Mouse (Mus musculus): ENCODE measurements at regions not wholly inside any gene's neighbourhood (a gene's known extent, or its start where the extent isn't known, plus 50 kb on each side); places are given as distances from the start of the nearest gene placed in this dataset.

- H3K27me3 ChIP-seq: no peaks in the 10 kb centered on the region
- H3K4me1 ChIP-seq (replicated peaks): no peaks in the 10 kb centered on the region
- no peaks in the 10 kb centered on the region for H3K9me3 ChIP-seq
- no peak overlapping the region for H3K4me2 ChIP-seq
- no peak for ATAC-seq (ENCODE audit: low read depth)
- WGBS: 89% methylated on average over 2 of the region's 2 CpGs
- H3K36me3 ChIP-seq: no peaks in the 10 kb centered on the region
- H3K27ac ChIP-seq (replicated peaks): no peak overlapping the region
- no peak overlapping the region for H3K4me3 ChIP-seq
- no peak overlapping the region for H3K9ac ChIP-seq
These were observed 330.9 kb upstream of the Mmadhc start for GRCm38 (mm10) chr2:50627501-50627900.

- H3K4me1 ChIP-seq (replicated peaks): no peaks in the 10 kb centered on the region
- 81% methylated on average over 5 of the region's 5 CpGs for WGBS
- H3K4me2 ChIP-seq: no peak overlapping the region
- H3K27ac ChIP-seq (replicated peaks): no peak overlapping the region
- no peak overlapping the region for H3K9ac ChIP-seq
- no peak for ATAC-seq (ENCODE audit: low read depth)
- no peaks in the 10 kb centered on the region for H3K27me3 ChIP-seq
- H3K36me3 ChIP-seq: no peaks in the 10 kb centered on the region
- H3K4me3 ChIP-seq: no peak overlapping the region
- no peaks in the 10 kb centered on the region for H3K9me3 ChIP-seq
These were observed 328.7 kb upstream of the Mmadhc start for GRCm38 (mm10) chr2:50625233-50625749.

GRCm38 (mm10) chr2:50609086-50609485, 312.5 kb upstream of the Mmadhc start:
- H3K36me3 ChIP-seq: no peaks in the 10 kb centered on the region
- no peaks in the 10 kb centered on the region for H3K4me1 ChIP-seq (replicated peaks)
- no peak for ATAC-seq (ENCODE audit: low read depth)
- no peak overlapping the region for H3K4me3 ChIP-seq
- no peak overlapping the region for H3K9ac ChIP-seq
- no peaks in the 10 kb centered on the region for H3K9me3 ChIP-seq
- H3K27me3 ChIP-seq: no peaks in the 10 kb centered on the region
- H3K4me2 ChIP-seq: no peak overlapping the region
- no peak overlapping the region for H3K27ac ChIP-seq (replicated peaks)
- WGBS: 50% methylated on average over 1 of the region's 1 CpGs

- H3K9me3 ChIP-seq: 0 out of 2 replicates have a peak, but pooled peaks cover 2% of the 10 kb centered on the region
- H3K4me1 ChIP-seq (replicated peaks): peaks cover 8% of the 10 kb centered on the region; the same call in 1 of the 2 replicates
- H3K9ac ChIP-seq: no peak overlapping the region
- H3K4me2 ChIP-seq: no peak overlapping the region
- no peak overlapping the region for H3K4me3 ChIP-seq
- H3K27ac ChIP-seq (replicated peaks): no peak overlapping the region
- 61% methylated on average over 6 of the region's 6 CpGs for WGBS
- no peaks in the 10 kb centered on the region for H3K27me3 ChIP-seq
- ATAC-seq (ENCODE audit: low read depth): no peak
- no peaks in the 10 kb centered on the region for H3K36me3 ChIP-seq
These were observed 292.6 kb upstream of the Mmadhc start for GRCm38 (mm10) chr2:50589195-50589594.

GRCm38 (mm10) chr2:50588652-50589051, 292.1 kb upstream of the Mmadhc start:
- Histone ChIP-seq H3K9me3 (0 out of 2 replicates have a peak, but pooled peaks cover 2% of the 10 kb centered on the region), H3K4me1 (replicated peaks) (peaks cover 8% of the 10 kb centered on the region; the same call in 1 of the 2 replicates), H3K9ac (no peak overlapping the region), H3K27me3 (no peaks in the 10 kb centered on the region), H3K27ac (replicated peaks) (no peak overlapping the region), H3K4me3 (no peak overlapping the region), H3K4me2 (no peak overlapping the region), H3K36me3 (no peaks in the 10 kb centered on the region)
- WGBS: 75% methylated on average over 6 of the region's 6 CpGs
- no peak for ATAC-seq (ENCODE audit: low read depth)

- no peak for ATAC-seq (ENCODE audit: low read depth)
- H3K4me1 ChIP-seq (replicated peaks): peaks cover 8% of the 10 kb centered on the region; the same call in 1 of the 2 replicates
- H3K4me2 ChIP-seq: no peak overlapping the region
- no peak overlapping the region for H3K9ac ChIP-seq
- no peak overlapping the region for H3K27ac ChIP-seq (replicated peaks)
- H3K27me3 ChIP-seq: no peaks in the 10 kb centered on the region
- 0 out of 2 replicates have a peak, but pooled peaks cover 2% of the 10 kb centered on the region for H3K9me3 ChIP-seq
- H3K36me3 ChIP-seq: no peaks in the 10 kb centered on the region
- WGBS: 58% methylated on average over 6 of the region's 6 CpGs
- no peak overlapping the region for H3K4me3 ChIP-seq
These were observed 289.9 kb upstream of the Mmadhc start for GRCm38 (mm10) chr2:50586321-50587050.

GRCm38 (mm10) chr2:50579620-50580019, 283.0 kb upstream of the Mmadhc start:
- Histone ChIP-seq H3K4me3 (no peak overlapping the region), H3K9ac (no peak overlapping the region), H3K36me3 (no peaks in the 10 kb centered on the region), H3K27me3 (no peaks in the 10 kb centered on the region), H3K4me2 (no peak overlapping the region), H3K9me3 (no peaks in the 10 kb centered on the region), H3K4me1 (replicated peaks) (no peaks in the 10 kb centered on the region), H3K27ac (replicated peaks) (no peak overlapping the region)
- WGBS: 84% methylated on average over 2 of the region's 2 CpGs
- ATAC-seq (ENCODE audit: low read depth): no peak

GRCm38 (mm10) chr2:50578278-50579043, 281.9 kb upstream of the Mmadhc start:
- Histone ChIP-seq H3K9me3 (no peaks in the 10 kb centered on the region), H3K36me3 (no peaks in the 10 kb centered on the region), H3K9ac (no peak overlapping the region), H3K4me1 (replicated peaks) (no peaks in the 10 kb centered on the region), H3K27me3 (no peaks in the 10 kb centered on the region), H3K27ac (replicated peaks) (no peak overlapping the region), H3K4me3 (no peak overlapping the region), H3K4me2 (no peak overlapping the region)
- no peak for ATAC-seq (ENCODE audit: low read depth)
- 83% methylated on average over 6 of the region's 6 CpGs for WGBS

- Histone ChIP-seq H3K4me1 (replicated peaks) (no peaks in the 10 kb centered on the region), H3K9me3 (no peaks in the 10 kb centered on the region), H3K4me3 (no peak overlapping the region), H3K4me2 (no peak overlapping the region), H3K9ac (no peak overlapping the region), H3K27me3 (no peaks in the 10 kb centered on the region), H3K27ac (replicated peaks) (no peak overlapping the region), H3K36me3 (no peaks in the 10 kb centered on the region)
- 92% methylated on average over 9 of the region's 9 CpGs for WGBS
- no peak for ATAC-seq (ENCODE audit: low read depth)
These were observed 281.1 kb upstream of the Mmadhc start for GRCm38 (mm10) chr2:50577736-50578135.

GRCm38 (mm10) chr2:50573455-50573854, 276.9 kb upstream of the Mmadhc start:
- no peak overlapping the region for H3K27ac ChIP-seq (replicated peaks)
- no peak overlapping the region for H3K9ac ChIP-seq
- H3K4me1 ChIP-seq (replicated peaks): peaks cover 15% of the 10 kb centered on the region
- ATAC-seq (ENCODE audit: low read depth): no peak
- no peak overlapping the region for H3K4me2 ChIP-seq
- no peak overlapping the region for H3K4me3 ChIP-seq
- no peaks in the 10 kb centered on the region for H3K9me3 ChIP-seq
- WGBS: 73% methylated on average over 3 of the region's 3 CpGs
- no peaks in the 10 kb centered on the region for H3K36me3 ChIP-seq
- no peaks in the 10 kb centered on the region for H3K27me3 ChIP-seq

- Histone ChIP-seq H3K9ac (no peak overlapping the region), H3K4me1 (replicated peaks) (peaks cover 15% of the 10 kb centered on the region), H3K9me3 (no peaks in the 10 kb centered on the region), H3K4me2 (no peak overlapping the region), H3K4me3 (no peak overlapping the region), H3K36me3 (no peaks in the 10 kb centered on the region), H3K27ac (replicated peaks) (no peak overlapping the region), H3K27me3 (no peaks in the 10 kb centered on the region)
- no peak for ATAC-seq (ENCODE audit: low read depth)
- 41% methylated on average over 4 of the region's 4 CpGs for WGBS
These were observed 274.4 kb upstream of the Mmadhc start for GRCm38 (mm10) chr2:50571021-50571420.

- Histone ChIP-seq H3K4me1 (replicated peaks) (peaks cover 15% of the 10 kb centered on the region), H3K9ac (no peak overlapping the region), H3K4me2 (no peak overlapping the region), H3K27ac (replicated peaks) (no peak overlapping the region), H3K9me3 (no peaks in the 10 kb centered on the region), H3K36me3 (no peaks in the 10 kb centered on the region), H3K27me3 (no peaks in the 10 kb centered on the region), H3K4me3 (no peak overlapping the region)
- ATAC-seq (ENCODE audit: low read depth): no peak
- WGBS: 68% methylated on average over 7 of the region's 7 CpGs
These were observed 273.1 kb upstream of the Mmadhc start for GRCm38 (mm10) chr2:50569502-50570285.

Measured in neural tube, embryonic 13.5 days (tissue).